Mouse (Mus musculus) limb, embryonic 11.5 days (tissue): ENCODE data around the gene Syt17. TPM values are rescaled to one million over a fixed set of nuclear protein-coding genes. Genes with fewer than 3 reads are reported as not detected.
"Not testable (repeated sequence)": the region's sequence is repeated elsewhere in the genome, so short reads cannot be mapped to it uniquely, and the experiment has no call there.

ENCODE experiments used
- ATAC-seq: fragments of 200-750 bp; cut with Nextera tagmentation; 2 replicates; pipeline ENCODE4 v1.8.0; 2017; ENCODE audit warnings: low read depth; ENCODE audit not compliant: insufficient number of reproducible peaks, low FRiP score, low TSS enrichment
- DNase-seq: peaks from one replicate; pipeline ENCODE4 v3.0.0-alpha.2; 2015; ENCODE audit warnings: low spot score
- H3K27ac ChIP-seq: fragments of 300-500 bp; sonication (generic); replicated peaks from 2 replicates; pipeline ENCODE4 v1.5.1; 2014; ENCODE audit warnings: low read depth, mild to moderate bottlenecking, low read length
- H3K27me3 ChIP-seq: fragments of 300-500 bp; sonication (generic); 2 replicates; pipeline ENCODE4 v1.6.1; 2014; ENCODE audit warnings: mild to moderate bottlenecking, low read length, mixed read lengths; ENCODE audit not compliant: control insufficient read depth, insufficient read depth
- H3K36me3 ChIP-seq: fragments of 300-500 bp; sonication (generic); 2 replicates; pipeline ENCODE4 v1.6.1; 2014; ENCODE audit warnings: mild to moderate bottlenecking, low read length, moderate library complexity, mixed read lengths; ENCODE audit not compliant: control insufficient read depth, insufficient read depth
- H3K4me1 ChIP-seq: fragments of 300-500 bp; sonication (generic); 2 replicates; pipeline ENCODE4 v1.6.1; 2014; ENCODE audit warnings: low read length, mixed read lengths; ENCODE audit not compliant: control insufficient read depth, insufficient read depth
- H3K4me2 ChIP-seq: fragments of 300-500 bp; sonication (generic); 2 replicates; pipeline ENCODE4 v1.6.1; 2014; ENCODE audit warnings: low read depth, mild to moderate bottlenecking, moderate library complexity; ENCODE audit not compliant: severe bottlenecking
- H3K4me3 ChIP-seq: fragments of 300-500 bp; sonication (generic); 2 replicates; pipeline ENCODE4 v1.5.1; 2014; ENCODE audit warnings: low read depth, low read length
- H3K9ac ChIP-seq: fragments of 300-500 bp; sonication (generic); 2 replicates; pipeline ENCODE4 v1.6.1; 2014; ENCODE audit warnings: mild to moderate bottlenecking, low read length
- H3K9me3 ChIP-seq: fragments of 300-500 bp; sonication (generic); 2 replicates; pipeline ENCODE4 v1.6.1; 2016; ENCODE audit warnings: low read length; ENCODE audit not compliant: control insufficient read depth
- WGBS: fragments of 180-500 bp; shearing (Covaris S2); extraction: QIAGEN DNeasy Blood & Tissue Kit; methylation state at CpG from one replicate; pipeline ENCODE4 v1.1.7; 2014; 5-methylcytosine and 5-hydroxymethylcytosine counted together
- polyA plus RNA-seq: library from polyadenylated mRNA; unstranded; fragments of >200 nt; fragmentation: Nextera tagmentation; extraction: Ambion mirVana; gene quantifications from 2 replicates; pipeline ENCODE4 v1.2.1, GENCODE M21; 2014

Syt17 gene
- polyA plus RNA-seq, 1 experiment from 2014 or later = 1.5 TPM

DNA sequence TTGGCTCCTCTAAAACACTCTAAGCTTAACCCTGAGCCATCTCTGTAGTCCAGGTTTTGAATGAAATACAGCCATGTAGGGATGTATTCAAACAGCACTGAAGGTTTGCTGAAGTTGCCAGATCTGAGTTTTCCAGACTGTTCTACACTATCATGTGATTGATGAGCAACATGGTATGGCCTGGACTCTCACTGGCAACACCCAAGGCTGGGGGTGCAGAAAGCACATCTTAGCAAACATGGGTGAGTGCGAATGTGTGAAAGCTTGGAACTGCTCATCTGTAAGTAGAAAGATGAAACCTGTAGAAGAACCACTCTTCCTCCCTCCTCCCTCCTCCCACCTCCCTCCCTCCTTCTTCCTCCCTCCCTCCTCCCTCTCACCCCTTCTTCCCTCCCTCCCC, 85.1 kb downstream of the Syt17 start:
- 89% methylated on average over 1 of the region's 1 CpGs for WGBS
- H3K9ac ChIP-seq = no peak overlapping the region
- no peak overlapping the region for H3K4me2 ChIP-seq
- peaks cover 21% of the 10 kb centered on the region for H3K4me1 ChIP-seq
- DNase-seq = no peak
- ATAC-seq = no peak
- no peak overlapping the region for H3K4me3 ChIP-seq
- no peaks in the 10 kb centered on the region for H3K9me3 ChIP-seq
- no peak overlapping the region for H3K27ac ChIP-seq
- H3K36me3 ChIP-seq = no peaks in the 10 kb centered on the region
- H3K27me3 ChIP-seq = no peaks in the 10 kb centered on the region

DNA sequence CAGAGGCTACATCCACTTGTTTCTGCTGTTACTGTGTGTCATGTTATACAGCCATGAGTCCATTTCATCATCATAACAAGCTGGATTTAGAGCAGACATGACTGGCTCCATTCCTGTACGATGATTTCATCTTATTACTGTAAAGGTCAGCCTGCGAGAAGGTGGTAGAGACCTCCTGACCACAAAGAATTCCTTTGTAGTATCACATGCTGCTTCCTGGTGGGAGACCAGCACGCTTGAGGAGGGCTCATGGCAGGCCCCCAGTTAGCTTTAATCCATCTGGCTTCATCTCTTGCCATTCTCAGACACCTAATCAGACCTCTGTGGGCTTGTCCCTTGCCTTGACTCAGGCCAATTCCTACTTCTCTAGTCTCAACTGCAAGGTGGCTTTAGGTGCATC, 85.8 kb downstream of the Syt17 start:
- H3K27ac ChIP-seq = no peak overlapping the region
- no peaks in the 10 kb centered on the region for H3K36me3 ChIP-seq
- no peak overlapping the region for H3K9ac ChIP-seq
- peaks cover 21% of the 10 kb centered on the region for H3K4me1 ChIP-seq
- no peaks in the 10 kb centered on the region for H3K9me3 ChIP-seq
- DNase-seq (no peak), ATAC-seq (no peak)
- no peak overlapping the region for H3K4me3 ChIP-seq
- no peaks in the 10 kb centered on the region for H3K27me3 ChIP-seq
- 61% methylated on average over 3 of the region's 3 CpGs for WGBS
- no peak overlapping the region for H3K4me2 ChIP-seq

DNA sequence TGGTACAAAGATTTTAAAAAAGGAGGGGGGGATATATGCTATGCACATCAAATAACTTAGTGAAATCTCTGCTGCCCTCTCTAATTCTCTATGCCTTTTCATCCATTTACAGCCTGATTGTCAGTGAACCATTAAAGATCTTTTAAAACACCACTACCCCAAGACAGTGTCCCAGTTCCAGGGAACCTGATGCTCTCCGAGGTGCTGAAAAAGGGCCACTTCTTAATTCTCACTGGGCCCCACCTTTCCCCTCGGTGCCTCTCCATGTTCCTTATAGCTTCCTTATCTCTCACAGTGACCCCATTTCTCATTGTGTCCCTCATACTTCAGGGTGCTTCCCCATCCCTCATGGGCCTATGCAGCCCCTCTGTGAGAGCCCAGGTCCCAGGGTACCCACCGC, 89.0 kb downstream of the Syt17 start:
- Histone ChIP-seq H3K27ac (no peak overlapping the region), H3K4me2 (no peak overlapping the region), H3K36me3 (no peaks in the 10 kb centered on the region), H3K9me3 (no peaks in the 10 kb centered on the region), H3K4me3 (no peak overlapping the region), H3K4me1 (peaks cover 4% of the 10 kb centered on the region; the same call in 1 of the 2 replicates), H3K9ac (no peak overlapping the region), H3K27me3 (no peaks in the 10 kb centered on the region)
- DNase-seq = peak; percentile 66
- WGBS = 49% methylated on average over 3 of the region's 3 CpGs
- ATAC-seq = no peak

- H3K36me3 ChIP-seq, H3K27me3 ChIP-seq, ATAC-seq, H3K4me1 ChIP-seq, H3K9ac ChIP-seq, DNase-seq, H3K9me3 ChIP-seq, H3K4me2 ChIP-seq, H3K4me3 ChIP-seq, H3K27ac ChIP-seq: not testable (repeated sequence)
- 84% methylated on average over 8 of the region's 8 CpGs for WGBS
Observed at GRCm38 (mm10) chr7:118356410-118357005, 91.5 kb downstream of the Syt17 start.

- DNase-seq = no peak
- no peak overlapping the region for H3K9ac ChIP-seq
- no peaks in the 10 kb centered on the region for H3K27me3 ChIP-seq
- 75% methylated on average over 2 of the region's 2 CpGs for WGBS
- no peak overlapping the region for H3K4me2 ChIP-seq
- no peaks in the 10 kb centered on the region for H3K9me3 ChIP-seq
- no peaks in the 10 kb centered on the region for H3K4me1 ChIP-seq
- H3K27ac ChIP-seq = no peak overlapping the region
- ATAC-seq = no peak
- H3K36me3 ChIP-seq = no peaks in the 10 kb centered on the region
- no peak overlapping the region for H3K4me3 ChIP-seq
Observed at GRCm38 (mm10) chr7:118350840-118351239, 97.2 kb downstream of the Syt17 start.

GRCm38 (mm10) chr7:118346943-118347342, 101.1 kb downstream of the Syt17 start:
- Histone ChIP-seq H3K9ac (no peak overlapping the region), H3K9me3 (no peaks in the 10 kb centered on the region), H3K27ac (no peak overlapping the region), H3K4me1 (no peaks in the 10 kb centered on the region), H3K4me2 (no peak overlapping the region), H3K36me3 (no peaks in the 10 kb centered on the region), H3K27me3 (no peaks in the 10 kb centered on the region), H3K4me3 (no peak overlapping the region)
- ATAC-seq = no peak
- WGBS = 84% methylated on average over 2 of the region's 2 CpGs
- no peak for DNase-seq

DNA sequence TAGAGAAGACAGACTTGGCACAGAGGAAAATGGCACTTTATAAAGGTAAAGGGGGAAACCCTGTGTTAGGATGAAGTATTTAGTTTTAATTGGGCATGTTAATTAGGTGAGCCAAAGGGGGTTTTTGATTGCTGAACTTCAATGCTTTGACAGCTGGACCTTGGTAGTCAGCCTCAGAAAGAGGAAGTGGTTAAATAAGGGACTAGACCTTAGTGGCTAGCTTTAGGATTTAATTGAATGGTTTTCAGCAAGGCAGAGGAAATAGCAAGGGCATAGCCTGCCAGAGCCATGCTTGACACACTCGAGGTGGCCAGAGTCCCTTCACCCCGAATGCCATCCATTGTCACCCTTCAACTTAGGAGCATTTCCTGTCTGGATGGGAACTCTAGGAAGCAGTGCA, 101.6 kb downstream of the Syt17 start:
- ATAC-seq (no peak), DNase-seq (no peak)
- no peak overlapping the region for H3K27ac ChIP-seq
- no peaks in the 10 kb centered on the region for H3K36me3 ChIP-seq
- no peak overlapping the region for H3K9ac ChIP-seq
- 61% methylated on average over 2 of the region's 2 CpGs for WGBS
- H3K4me2 ChIP-seq = no peak overlapping the region
- H3K4me1 ChIP-seq = no peaks in the 10 kb centered on the region
- no peak overlapping the region for H3K4me3 ChIP-seq
- H3K27me3 ChIP-seq = no peaks in the 10 kb centered on the region
- no peaks in the 10 kb centered on the region for H3K9me3 ChIP-seq

DNA sequence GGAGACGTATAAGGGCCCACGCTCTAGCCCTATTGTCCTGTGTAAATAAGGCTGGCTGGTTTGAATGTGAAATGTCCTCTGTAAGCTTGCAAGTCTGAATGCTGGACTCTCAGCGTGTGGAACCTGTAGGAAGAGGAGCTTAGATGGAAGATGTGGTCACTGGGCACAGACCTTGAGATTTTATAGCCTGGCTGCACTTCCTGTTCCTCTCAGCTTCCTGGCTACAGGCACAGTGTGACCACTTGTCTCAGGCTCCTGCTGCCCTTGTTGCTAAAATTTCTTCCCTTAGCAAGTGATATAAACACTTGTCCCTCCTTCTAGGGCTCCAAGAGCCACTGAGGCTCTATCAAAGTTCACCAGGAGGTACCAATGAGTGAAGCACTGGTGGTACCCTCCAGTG, 102.6 kb downstream of the Syt17 start:
- H3K4me2 ChIP-seq = no peak overlapping the region
- H3K4me3 ChIP-seq = no peak overlapping the region
- ATAC-seq = no peak
- no peaks in the 10 kb centered on the region for H3K27me3 ChIP-seq
- no peak for DNase-seq
- H3K4me1 ChIP-seq = no peaks in the 10 kb centered on the region
- no peak overlapping the region for H3K9ac ChIP-seq
- WGBS = 93% methylated on average over 3 of the region's 3 CpGs
- no peak overlapping the region for H3K27ac ChIP-seq
- no peaks in the 10 kb centered on the region for H3K36me3 ChIP-seq
- H3K9me3 ChIP-seq = no peaks in the 10 kb centered on the region

DNA sequence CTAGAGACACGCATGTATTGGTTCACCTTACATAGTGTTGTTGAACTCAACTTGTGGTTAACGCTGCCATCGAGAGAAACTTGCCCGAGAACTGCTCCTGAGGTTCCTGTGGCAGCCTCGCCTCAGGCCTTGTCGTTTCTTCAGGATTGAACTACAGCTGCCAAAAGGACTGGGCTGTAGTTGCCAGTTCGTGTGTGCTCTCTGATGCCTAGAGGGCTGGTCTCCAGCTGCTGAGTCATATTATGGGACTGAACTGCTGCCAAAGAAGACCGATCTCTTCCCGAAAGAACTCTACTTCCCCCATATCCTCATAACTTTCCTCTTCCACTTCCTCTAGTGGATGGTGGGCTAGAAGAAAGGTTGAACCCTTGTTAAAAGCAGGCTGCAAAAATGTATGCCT, 103.3 kb downstream of the Syt17 start:
- no peak overlapping the region for H3K27ac ChIP-seq
- no peaks in the 10 kb centered on the region for H3K9me3 ChIP-seq
- DNase-seq = no peak
- no peak overlapping the region for H3K9ac ChIP-seq
- no peak overlapping the region for H3K4me3 ChIP-seq
- no peak overlapping the region for H3K4me2 ChIP-seq
- no peaks in the 10 kb centered on the region for H3K4me1 ChIP-seq
- H3K27me3 ChIP-seq = no peaks in the 10 kb centered on the region
- no peak for ATAC-seq
- no peaks in the 10 kb centered on the region for H3K36me3 ChIP-seq
- WGBS = 83% methylated on average over 9 of the region's 9 CpGs
